Mouse (Mus musculus) liver, adult 2 months (tissue): ENCODE results near the gene Ddx59.

Source experiments
- CTCF ChIP-seq: fragments of 200-500 bp; IDR thresholded peaks from 2 replicates; pipeline ENCODE4 v1.5.1; 2011; ENCODE audit warnings: low read depth, low read length, control low read depth
- POLR2A ChIP-seq: fragments of 200-500 bp; IDR thresholded peaks from 2 replicates; pipeline ENCODE4 v1.6.1; 2011; ENCODE audit warnings: low read length, control low read depth; ENCODE audit not compliant: insufficient read depth; ENCODE audit errors: extremely low read depth

- TF ChIP-seq CTCF (no peak), POLR2A (no peak)
Measured at GRCm38 (mm10) chr1:136446933-136447332, 31.9 kb downstream of the Ddx59 start.
